Mouse (Mus musculus) brain, adult 2 months (tissue): ENCODE results near the gene Rccd1.

Experiments used
- DNase-seq: peaks from one replicate; pipeline ENCODE4 v3.0.0; 2011; ENCODE audit warnings: low read depth, low spot score

The Rccd1 gene

GRCm38 (mm10) chr7:80301522-80301921, 22.7 kb downstream of the Rccd1 start:
- DNase-seq, result no peak

GRCm38 (mm10) chr7:80299568-80299967, 24.7 kb downstream of the Rccd1 start:
- DNase-seq, result no peak

- DNase-seq, result peak; percentile 13
These were observed 25.5 kb downstream of the Rccd1 start for GRCm38 (mm10) chr7:80298754-80299153.

GRCm38 (mm10) chr7:80297041-80297440, 27.2 kb downstream of the Rccd1 start:
- DNase-seq, result no peak

GRCm38 (mm10) chr7:80296462-80296861, 27.8 kb downstream of the Rccd1 start:
- DNase-seq, result no peak

GRCm38 (mm10) chr7:80294764-80295648, 29.2 kb downstream of the Rccd1 start:
- no peak for DNase-seq

GRCm38 (mm10) chr7:80294062-80294763, 30.0 kb downstream of the Rccd1 start, which contains the start of gene Prc1:
TSS of gene Prc1 (plus strand) at chr7:80294450.
- DNase-seq, result peak; percentile 99

GRCm38 (mm10) chr7:80287736-80288135, 36.5 kb downstream of the Rccd1 start:
- DNase-seq, result no peak

- no peak for DNase-seq
These were observed 38.5 kb downstream of the Rccd1 start for GRCm38 (mm10) chr7:80285725-80286124.

- DNase-seq, result no peak
These were observed 39.9 kb downstream of the Rccd1 start for GRCm38 (mm10) chr7:80284391-80284790.

- no peak for DNase-seq
These were observed 40.9 kb downstream of the Rccd1 start for GRCm38 (mm10) chr7:80283226-80283918.

GRCm38 (mm10) chr7:80281646-80282045, 42.6 kb downstream of the Rccd1 start:
- no peak for DNase-seq

- DNase-seq, result no peak
These were observed 43.3 kb downstream of the Rccd1 start for GRCm38 (mm10) chr7:80280998-80281397.

GRCm38 (mm10) chr7:80280032-80280431, 44.2 kb downstream of the Rccd1 start:
- no peak for DNase-seq

- DNase-seq, result no peak
These were observed 47.9 kb downstream of the Rccd1 start for GRCm38 (mm10) chr7:80276374-80276773.

- no peak for DNase-seq
These were observed 50.8 kb downstream of the Rccd1 start for GRCm38 (mm10) chr7:80273456-80273855.

GRCm38 (mm10) chr7:80269751-80270255, 54.5 kb downstream of the Rccd1 start:
- peak; percentile 59 for DNase-seq

GRCm38 (mm10) chr7:80268897-80269750, 55.1 kb downstream of the Rccd1 start, which contains the start of gene Vps33b:
TSS of gene Vps33b (plus strand) at chr7:80269649.
- peak; percentile 97 for DNase-seq

- DNase-seq, result no peak
These were observed 56.5 kb downstream of the Rccd1 start for GRCm38 (mm10) chr7:80267764-80268163.

- DNase-seq, result no peak
These were observed 59.6 kb downstream of the Rccd1 start for GRCm38 (mm10) chr7:80264606-80265005.
